Mouse (Mus musculus) adrenal gland, adult 2 months (tissue): ENCODE measurements around the gene Cdc42bpg. TPM values are rescaled to one million over a fixed set of nuclear protein-coding genes. Genes with fewer than 3 reads are reported as not detected.

Source experiments
- DNase-seq: peaks from one replicate; pipeline ENCODE4 v3.0.0; 2021
- long read RNA-seq: library from polyadenylated mRNA; stranded (forward); transcript quantifications from one replicate; pipeline ENCODE4 v2.0.0, GENCODE M21; 2021
- polyA plus RNA-seq: library from polyadenylated mRNA; depleted of rRNA; stranded (reverse); fragments of >200 nt; gene quantifications from 2 replicates; pipeline ENCODE4 v1.2.3, GENCODE M21; 2012; rRNA removed
- total RNA-seq, 2 experiments: library from RNA; stranded (reverse); gene quantifications; 2 replicates each; pipeline ENCODE4 v1.2.3; 2021

The Cdc42bpg gene
- total RNA-seq = 10 to 100 TPM; 14.4 to 24.6 TPM
- polyA plus RNA-seq = 23.7 and 26.6 TPM in 2 replicates
- long read RNA-seq, partial matches to known transcripts = 2 of 5 reads
- long read RNA-seq, other reads (novel, unspliced or antisense) = 3 of 5 reads

- peak; percentile 94 for DNase-seq
Observed at GRCm38 (mm10) chr19:6306137-6306551, at the start of gene Cdc42bpg. TSS of gene Cdc42bpg (plus strand) at chr19:6306456.

DNA sequence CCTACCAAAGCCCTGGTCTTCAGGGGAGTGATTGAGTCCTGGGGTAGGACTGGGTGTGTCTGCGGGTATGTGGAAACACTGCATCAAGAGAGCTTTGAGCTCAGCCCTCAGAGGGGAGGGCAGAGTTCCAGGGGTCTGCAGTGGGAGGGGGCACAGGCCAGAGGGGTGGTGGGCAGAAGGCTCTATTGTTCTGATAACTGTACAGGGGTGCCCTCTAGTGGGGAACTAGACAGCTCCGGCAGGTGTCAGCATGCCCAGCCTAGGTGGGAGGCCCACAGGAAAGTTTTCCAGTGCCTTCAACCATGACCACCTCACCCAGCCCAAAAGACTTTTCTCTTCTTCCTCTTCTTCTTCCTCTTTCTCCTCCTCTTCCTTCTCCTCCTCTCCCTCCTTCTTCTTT lies 45.8 kb upstream of the Cdc42bpg start:
- DNase-seq = no peak

GRCm38 (mm10) chr19:6260946-6261345 lies 45.3 kb upstream of the Cdc42bpg start:
- DNase-seq = no peak

DNA sequence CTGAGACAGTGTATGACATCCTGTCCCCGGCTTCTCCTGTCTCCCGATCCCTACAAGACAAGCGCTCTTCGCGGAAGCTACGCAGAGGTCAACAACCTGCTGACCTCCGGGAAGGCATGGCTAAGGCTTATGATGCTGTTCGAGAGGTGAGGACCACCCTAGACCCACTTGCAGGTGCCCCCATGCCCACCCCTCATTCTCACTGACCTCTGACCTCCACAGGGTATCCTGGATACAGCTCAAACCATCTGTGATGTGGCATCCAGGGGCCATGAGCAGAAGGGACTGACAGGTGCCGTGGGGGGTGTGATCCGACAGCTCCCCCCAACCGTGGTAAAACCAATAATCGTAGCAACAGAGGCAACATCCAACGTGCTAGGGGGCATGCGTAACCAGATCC lies 44.9 kb upstream of the Cdc42bpg start:
- no peak for DNase-seq

DNA sequence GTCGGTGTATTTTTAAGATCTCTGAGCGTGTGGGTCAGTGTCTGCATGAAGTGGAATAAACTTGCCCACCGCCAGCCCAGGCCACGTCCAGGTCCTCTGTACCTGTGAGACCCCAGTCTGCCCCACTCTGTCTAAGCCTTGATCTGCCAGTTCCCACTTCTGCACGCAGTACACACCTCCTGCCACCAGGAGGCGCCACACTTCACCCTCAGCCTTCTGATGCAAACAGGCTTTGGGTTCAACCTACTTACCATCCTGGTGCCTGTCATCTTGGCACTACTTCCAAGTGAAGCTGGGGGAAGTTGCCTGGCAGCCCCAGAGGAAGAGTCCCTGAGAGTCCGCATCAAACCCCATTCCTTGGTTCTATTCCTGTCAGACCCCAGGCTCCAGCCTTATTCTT lies 44.0 kb upstream of the Cdc42bpg start:
- DNase-seq = peak; percentile 67

DNA sequence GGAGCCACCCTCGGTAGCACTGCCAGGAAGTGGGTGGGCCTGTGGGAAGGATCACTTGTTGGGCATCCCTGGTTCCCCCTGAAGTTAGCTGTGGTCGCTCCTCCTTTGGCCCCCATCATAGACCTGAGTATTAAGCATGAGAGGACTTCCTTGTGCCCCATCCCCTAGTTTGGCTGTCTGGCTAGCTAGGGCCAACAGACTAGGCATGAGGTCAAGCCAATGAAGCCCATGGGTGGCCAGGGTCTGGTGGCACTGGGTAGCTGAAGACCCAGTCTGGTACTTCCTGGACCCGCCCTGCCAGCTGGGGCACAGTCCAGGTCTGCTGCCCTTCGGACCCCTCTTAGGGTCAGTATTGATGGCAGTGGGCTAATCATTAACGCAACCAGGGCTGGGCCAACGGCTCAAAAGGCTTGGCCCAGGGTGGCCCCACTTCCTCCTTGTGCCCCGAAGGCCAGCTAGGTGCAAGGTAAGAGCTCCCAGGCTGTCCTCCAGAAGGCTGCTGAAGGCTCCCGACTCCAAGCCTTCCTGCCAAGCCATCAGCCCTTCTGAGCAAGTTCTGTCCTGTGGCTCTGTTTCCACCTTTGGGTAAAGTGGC lies 43.3 kb upstream of the Cdc42bpg start:
- DNase-seq = peak; percentile 38

- no peak for DNase-seq
Observed at GRCm38 (mm10) chr19:6264200-6264599, 42.1 kb upstream of the Cdc42bpg start.

DNA sequence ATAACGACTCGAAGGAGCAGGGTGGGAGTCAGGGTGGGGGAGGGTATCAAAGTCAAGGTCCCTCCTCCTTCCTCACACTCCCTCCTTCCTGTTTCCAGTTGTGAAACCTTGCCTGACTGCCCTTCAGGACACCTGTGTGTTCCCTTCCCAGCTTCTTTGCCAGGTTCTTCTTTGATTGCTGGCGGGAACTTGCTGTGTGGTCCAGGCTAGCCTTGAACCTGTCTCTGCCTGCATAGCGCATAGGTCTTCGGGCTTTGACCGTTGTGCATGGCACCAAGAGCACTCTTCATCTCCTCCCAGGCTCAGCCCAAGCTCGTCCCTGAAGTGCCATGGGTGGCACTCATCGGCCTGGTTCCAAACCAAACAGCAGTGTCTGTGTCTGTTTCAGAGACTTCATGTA lies 41.3 kb upstream of the Cdc42bpg start:
- DNase-seq = no peak

GRCm38 (mm10) chr19:6265727-6266182 lies 40.5 kb upstream of the Cdc42bpg start:
- DNase-seq = no peak

DNA sequence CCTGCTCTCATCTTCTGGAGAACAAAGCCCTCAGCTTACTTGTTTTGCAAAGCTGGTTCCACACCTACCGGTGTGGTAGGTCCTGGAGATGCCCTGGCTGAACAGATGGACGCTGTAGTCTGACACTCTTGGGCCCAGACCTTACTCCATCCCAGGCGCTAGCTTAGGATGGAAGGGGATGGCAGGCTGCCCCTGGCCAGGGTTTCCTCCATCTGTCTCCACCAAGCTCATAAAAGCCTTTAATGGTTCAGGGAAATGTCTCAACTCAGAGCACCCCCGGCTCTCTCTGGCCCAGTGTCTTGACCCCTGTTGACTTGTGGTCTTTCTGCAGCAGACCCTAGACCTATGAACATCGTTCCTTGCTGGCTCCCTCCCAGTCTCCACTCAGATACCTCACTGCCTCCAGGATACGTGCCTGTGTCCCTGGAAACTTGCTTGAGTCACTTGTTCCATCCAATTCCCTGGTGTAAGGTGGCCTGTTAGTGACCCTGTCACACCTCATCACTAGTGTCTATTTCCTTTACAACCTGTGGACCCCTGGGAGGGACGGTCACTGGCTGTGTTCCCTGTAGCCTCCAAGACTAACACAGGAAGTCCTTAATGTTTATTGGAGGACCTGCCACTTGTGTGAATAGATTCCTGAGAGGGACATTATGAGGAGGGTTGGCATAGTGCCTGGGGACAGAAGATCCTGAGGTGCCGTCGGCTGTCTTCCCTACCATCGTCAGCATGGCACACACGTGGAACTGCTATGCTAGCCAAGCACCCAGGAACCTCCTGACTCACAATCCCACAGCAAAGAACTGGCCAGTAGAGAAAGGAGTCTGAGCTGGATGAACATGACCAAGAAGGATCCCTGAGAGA lies 38.7 kb upstream of the Cdc42bpg start:
- no peak for DNase-seq

DNA sequence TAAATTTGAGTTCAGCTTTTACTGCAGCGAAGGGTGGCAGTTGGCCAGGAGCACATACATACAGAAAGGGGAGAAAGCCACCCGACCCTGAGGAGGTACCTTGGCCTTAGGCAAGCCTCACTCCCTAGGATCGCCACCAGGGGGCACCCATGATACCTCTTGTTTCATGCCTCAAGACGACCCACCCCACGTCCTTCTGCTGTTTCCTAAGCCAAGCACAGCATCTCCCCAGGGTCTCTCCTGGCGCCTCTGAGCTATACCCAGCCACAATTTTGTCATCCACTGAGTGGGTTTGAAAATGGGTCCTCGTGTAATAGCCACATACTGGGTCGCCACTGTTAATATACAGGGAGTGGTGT lies 38.1 kb upstream of the Cdc42bpg start:
- DNase-seq = peak; percentile 87

DNA sequence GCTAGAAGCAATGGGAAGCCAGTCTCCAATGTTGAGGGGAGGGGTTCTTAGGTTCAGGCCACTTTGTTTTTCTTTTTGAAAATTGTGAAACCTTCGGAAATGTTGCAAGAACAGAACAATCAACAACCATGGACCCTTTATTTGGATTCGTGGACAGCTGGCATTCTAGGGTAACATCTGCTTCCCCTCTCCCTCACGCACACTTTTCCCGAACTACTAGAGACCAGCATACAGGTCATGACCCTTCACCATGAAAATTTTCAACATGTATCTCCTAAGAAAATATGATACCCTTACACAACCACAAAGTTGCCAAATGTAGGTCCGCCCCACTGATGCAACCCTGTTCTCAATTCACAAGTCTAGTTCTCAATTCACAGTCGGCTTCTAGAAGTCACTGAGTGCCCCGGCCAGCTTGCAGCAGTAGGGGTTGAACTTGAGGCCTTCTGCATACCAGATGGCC lies 37.6 kb upstream of the Cdc42bpg start:
- peak; percentile 45 for DNase-seq

DNA sequence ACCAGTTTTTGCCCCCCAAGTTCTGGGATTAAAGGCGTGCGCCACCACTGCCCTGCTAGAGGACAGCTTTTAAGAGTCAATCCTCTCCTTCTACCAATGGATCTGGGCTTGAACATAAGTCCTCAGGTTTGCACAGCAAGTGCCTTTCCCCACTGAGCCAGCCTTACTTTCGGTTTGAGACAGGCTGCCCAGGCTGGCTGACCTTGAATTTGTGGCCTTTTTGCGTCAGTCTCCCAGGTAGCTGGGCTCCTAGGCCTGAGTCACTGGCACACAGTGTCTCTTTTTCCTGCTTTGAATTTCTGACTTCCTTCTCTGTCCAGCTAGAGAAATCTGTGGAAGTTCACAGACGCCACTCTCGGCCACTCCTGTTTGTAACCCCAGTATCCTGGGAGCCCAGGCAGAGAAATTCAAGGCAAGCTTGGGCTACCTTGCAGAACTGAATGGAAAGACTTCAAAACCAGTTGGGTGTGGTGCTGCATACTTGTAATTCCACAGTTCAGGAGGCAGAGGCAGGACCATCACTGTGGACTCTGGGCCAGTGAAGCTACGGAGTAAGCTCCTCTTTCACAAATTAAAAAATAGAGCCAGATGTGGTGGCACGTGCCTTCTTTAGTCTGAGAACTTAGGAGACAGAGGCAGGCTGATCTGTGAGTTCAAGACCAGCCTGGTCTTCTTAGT lies 36.3 kb upstream of the Cdc42bpg start:
- peak; percentile 86 for DNase-seq

DNA sequence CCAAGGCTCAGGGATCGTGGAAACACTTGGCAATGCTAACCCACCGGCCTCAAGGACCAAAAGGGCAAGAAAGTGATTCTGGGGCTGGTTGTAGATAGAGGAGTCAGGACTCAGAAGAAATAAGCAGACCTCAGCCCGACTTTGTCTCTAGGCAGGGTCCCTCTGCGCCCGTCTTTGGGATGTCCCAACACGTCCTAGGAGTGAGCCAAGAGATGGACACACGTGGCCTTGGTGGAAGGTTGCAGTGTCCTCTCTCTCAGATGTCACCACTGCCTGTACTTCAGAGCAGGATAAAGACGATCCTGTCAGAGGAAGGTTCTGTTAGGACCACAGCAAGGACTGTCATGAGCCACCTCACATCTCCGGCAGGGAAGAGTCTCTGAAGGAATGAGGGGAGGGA lies 35.6 kb upstream of the Cdc42bpg start:
- peak; percentile 75 for DNase-seq

- no peak for DNase-seq
Observed at GRCm38 (mm10) chr19:6271206-6271605, 35.0 kb upstream of the Cdc42bpg start.

- DNase-seq = no peak
Observed at GRCm38 (mm10) chr19:6272053-6272452, 34.2 kb upstream of the Cdc42bpg start.

- DNase-seq = no peak
Observed at GRCm38 (mm10) chr19:6272738-6273137, 33.5 kb upstream of the Cdc42bpg start.

- no peak for DNase-seq
Observed at GRCm38 (mm10) chr19:6273592-6273991, 32.7 kb upstream of the Cdc42bpg start.

- DNase-seq = no peak
Observed at GRCm38 (mm10) chr19:6273998-6274608, 32.2 kb upstream of the Cdc42bpg start.

- no peak for DNase-seq
Observed at GRCm38 (mm10) chr19:6275740-6276389, 30.4 kb upstream of the Cdc42bpg start.
